Mouse (Mus musculus) liver, embryonic 13.5 days (tissue): Measurements from ENCODE around the gene Gga1. TPM values are rescaled to one million over a fixed set of nuclear protein-coding genes. Genes with fewer than 3 reads are reported as not detected.
"Not testable (repeated sequence)": the region's sequence is repeated elsewhere in the genome, so short reads cannot be mapped to it uniquely, and the experiment has no call there.

Experiments used
- ATAC-seq: fragments of 200-750 bp; cut with Nextera tagmentation; 2 replicates; pipeline ENCODE4 v1.8.0; 2017; ENCODE audit warnings: low read depth, mild to moderate bottlenecking, moderate number of reproducible peaks, moderate library complexity
- DNase-seq: peaks from one replicate; pipeline ENCODE4 v3.0.0; 2022
- H3K27ac ChIP-seq: fragments of 300-500 bp; sonication (generic); 2 replicates; pipeline ENCODE4 v1.5.1; 2015; ENCODE audit warnings: moderate library complexity, mild to moderate bottlenecking, inconsistent platforms
- H3K27me3 ChIP-seq: fragments of 300-500 bp; sonication (generic); 2 replicates; pipeline ENCODE4 v1.6.1; 2015; ENCODE audit warnings: mild to moderate bottlenecking, inconsistent platforms
- H3K36me3 ChIP-seq: fragments of 300-500 bp; sonication (generic); 2 replicates; pipeline ENCODE4 v1.6.1; 2015; ENCODE audit warnings: mild to moderate bottlenecking, inconsistent platforms
- H3K4me1 ChIP-seq: fragments of 300-500 bp; sonication (generic); replicated peaks from 2 replicates; pipeline ENCODE4 v1.6.1; 2015; ENCODE audit warnings: inconsistent platforms
- H3K4me2 ChIP-seq: fragments of 300-500 bp; sonication (generic); 2 replicates; pipeline ENCODE4 v1.6.1; 2015; ENCODE audit warnings: inconsistent platforms, mild to moderate bottlenecking, moderate library complexity
- H3K4me3 ChIP-seq: fragments of 300-500 bp; sonication (generic); replicated peaks from 2 replicates; pipeline ENCODE4 v1.5.1; 2015; ENCODE audit warnings: mild to moderate bottlenecking, inconsistent platforms
- H3K9ac ChIP-seq: fragments of 300-500 bp; sonication (generic); 2 replicates; pipeline ENCODE4 v1.6.1; 2015; ENCODE audit warnings: mild to moderate bottlenecking, inconsistent platforms
- H3K9me3 ChIP-seq: fragments of 300-500 bp; sonication (generic); replicated peaks from 2 replicates; pipeline ENCODE4 v1.6.1; 2016; ENCODE audit warnings: inconsistent platforms
- WGBS: fragments of 180-500 bp; shearing (Covaris S2); methylation state at CpG from one replicate; pipeline ENCODE4 v1.1.7; 2015; ENCODE audit not compliant: insufficient replicate concordance; 5-methylcytosine and 5-hydroxymethylcytosine counted together
- polyA plus RNA-seq: library from polyadenylated mRNA; unstranded; fragments of >200 nt; fragmentation: Nextera tagmentation; extraction: Ambion mirVana; gene quantifications from 2 replicates; pipeline ENCODE4 v1.2.1, GENCODE M21; 2015

The Gga1 gene
- polyA plus RNA-seq, 1 experiment from 2014 or later = 20.7 TPM

GRCm38 (mm10) chr15:78846352-78846751 is 30.6 kb upstream of the Gga1 start:
- no peak overlapping the region for H3K4me3 ChIP-seq
- H3K9ac ChIP-seq = no peak overlapping the region
- H3K4me2 ChIP-seq = 0 out of 2 replicates have a peak overlapping the region, but pooled peaks have one; percentile 58
- ATAC-seq (no peak), DNase-seq (no peak)
- H3K27me3 ChIP-seq = peaks cover 74% of the 10 kb centered on the region
- H3K9me3 ChIP-seq = no peaks in the 10 kb centered on the region
- WGBS = 69% methylated on average over 8 of the region's 8 CpGs
- no peak overlapping the region for H3K27ac ChIP-seq
- peaks cover 83% of the 10 kb centered on the region for H3K4me1 ChIP-seq
- peaks cover 20% of the 10 kb centered on the region for H3K36me3 ChIP-seq

GRCm38 (mm10) chr15:78846805-78847204 is 30.2 kb upstream of the Gga1 start:
- peaks cover 83% of the 10 kb centered on the region for H3K4me1 ChIP-seq
- 70% methylated on average over 7 of the region's 7 CpGs for WGBS
- H3K9ac ChIP-seq, H3K4me2 ChIP-seq, ATAC-seq, H3K27ac ChIP-seq, H3K4me3 ChIP-seq, H3K9me3 ChIP-seq, DNase-seq: not testable (repeated sequence)
- peaks cover 70% of the 10 kb centered on the region for H3K27me3 ChIP-seq
- peaks cover 20% of the 10 kb centered on the region for H3K36me3 ChIP-seq

GRCm38 (mm10) chr15:78848467-78848866 is 28.5 kb upstream of the Gga1 start:
- Histone ChIP-seq H3K4me1 (peaks cover 76% of the 10 kb centered on the region), H3K9me3 (no peaks in the 10 kb centered on the region), H3K27ac (no peak overlapping the region), H3K4me2 (no peak overlapping the region), H3K36me3 (peaks cover 20% of the 10 kb centered on the region), H3K9ac (no peak overlapping the region), H3K27me3 (peaks cover 58% of the 10 kb centered on the region), H3K4me3 (no peak overlapping the region)
- 26% methylated on average over 5 of the region's 5 CpGs for WGBS
- peak; percentile 70 for DNase-seq
- ATAC-seq = no peak

- DNase-seq (no peak), ATAC-seq (no peak)
- Histone ChIP-seq H3K4me3 (no peak overlapping the region), H3K9ac (no peak overlapping the region), H3K4me1 (peaks cover 66% of the 10 kb centered on the region), H3K9me3 (no peaks in the 10 kb centered on the region), H3K27me3 (peaks cover 51% of the 10 kb centered on the region), H3K4me2 (no peak overlapping the region), H3K27ac (no peak overlapping the region; the same call in 1 of the 2 replicates), H3K36me3 (peaks cover 20% of the 10 kb centered on the region)
- 78% methylated on average over 12 of the region's 12 CpGs for WGBS
These were observed 27.5 kb upstream of the Gga1 start for GRCm38 (mm10) chr15:78849485-78849884.

- peaks cover 44% of the 10 kb centered on the region for H3K27me3 ChIP-seq
- H3K4me1 ChIP-seq = peaks cover 61% of the 10 kb centered on the region
- no peak overlapping the region; the same call in 1 of the 2 replicates for H3K27ac ChIP-seq
- ATAC-seq (no peak), DNase-seq (no peak)
- no peak overlapping the region for H3K9ac ChIP-seq
- peaks cover 20% of the 10 kb centered on the region for H3K36me3 ChIP-seq
- 59% methylated on average over 15 of the region's 15 CpGs for WGBS
- no peak overlapping the region for H3K4me3 ChIP-seq
- no peaks in the 10 kb centered on the region for H3K9me3 ChIP-seq
- no peak overlapping the region for H3K4me2 ChIP-seq
These were observed 26.7 kb upstream of the Gga1 start for GRCm38 (mm10) chr15:78850059-78850824.

GRCm38 (mm10) chr15:78850944-78851343 is 26.0 kb upstream of the Gga1 start:
- Histone ChIP-seq H3K36me3 (peaks cover 20% of the 10 kb centered on the region), H3K9me3 (no peaks in the 10 kb centered on the region), H3K9ac (no peak overlapping the region), H3K27me3 (peaks cover 41% of the 10 kb centered on the region), H3K4me3 (no peak overlapping the region), H3K4me1 (peaks cover 58% of the 10 kb centered on the region), H3K4me2 (no peak overlapping the region), H3K27ac (no peak overlapping the region)
- DNase-seq (no peak), ATAC-seq (no peak)
- WGBS = 40% methylated on average over 6 of the region's 6 CpGs

- 6% methylated on average over 13 of the region's 13 CpGs for WGBS
- H3K27me3 ChIP-seq = peaks cover 35% of the 10 kb centered on the region
- ATAC-seq (peak; percentile 90), DNase-seq (peak; percentile 88)
- H3K4me1 ChIP-seq = peaks cover 53% of the 10 kb centered on the region
- H3K4me2 ChIP-seq = peak overlapping the region; percentile 37
- peaks cover 20% of the 10 kb centered on the region for H3K36me3 ChIP-seq
- H3K4me3 ChIP-seq = no peak overlapping the region
- no peaks in the 10 kb centered on the region for H3K9me3 ChIP-seq
- H3K27ac ChIP-seq = peak overlapping the region; percentile 43; the same call in 1 of the 2 replicates
- no peak overlapping the region for H3K9ac ChIP-seq
These were observed 25.4 kb upstream of the Gga1 start for GRCm38 (mm10) chr15:78851505-78852153.

- H3K4me2 ChIP-seq = no peak within 1 kb of the TSS
- no peaks in the 10 kb centered on the region for H3K9me3 ChIP-seq
- ATAC-seq (no peak), DNase-seq (no peak)
- H3K27me3 ChIP-seq = peaks cover 20% of the 10 kb centered on the region
- peaks cover 45% of the 10 kb centered on the region for H3K4me1 ChIP-seq
- H3K36me3 ChIP-seq = no peaks in the 10 kb centered on the region
- 29% methylated on average over 8 of the region's 8 CpGs for WGBS
- no peak within 1 kb of the TSS for H3K4me3 ChIP-seq
- no peak within 1 kb of the TSS for H3K9ac ChIP-seq
- no peak within 1 kb of the TSS for H3K27ac ChIP-seq
These were observed 21.6 kb upstream of the Gga1 start, which contains the start of gene Lgals2 for GRCm38 (mm10) chr15:78855303-78855965. Lgals2 (minus strand) TSS chr15:78855529.

- DNase-seq (no peak), ATAC-seq (no peak)
- no peak overlapping the region for H3K4me3 ChIP-seq
- 66% methylated on average over 7 of the region's 7 CpGs for WGBS
- H3K9ac ChIP-seq = no peak overlapping the region
- no peaks in the 10 kb centered on the region for H3K9me3 ChIP-seq
- H3K4me1 ChIP-seq = peaks cover 29% of the 10 kb centered on the region
- no peaks in the 10 kb centered on the region for H3K36me3 ChIP-seq
- H3K27ac ChIP-seq = no peak overlapping the region
- H3K4me2 ChIP-seq = no peak overlapping the region
- H3K27me3 ChIP-seq = peaks cover 11% of the 10 kb centered on the region; the same call in 1 of the 2 replicates
These were observed 20.0 kb upstream of the Gga1 start for GRCm38 (mm10) chr15:78857009-78857408.

GRCm38 (mm10) chr15:78859311-78859710 is 17.7 kb upstream of the Gga1 start:
- Histone ChIP-seq H3K4me2 (no peak overlapping the region), H3K9ac (no peak overlapping the region), H3K4me1 (peaks cover 26% of the 10 kb centered on the region), H3K4me3 (no peak overlapping the region), H3K27ac (no peak overlapping the region), H3K9me3 (no peaks in the 10 kb centered on the region), H3K36me3 (no peaks in the 10 kb centered on the region), H3K27me3 (peaks cover 6% of the 10 kb centered on the region; the same call in 1 of the 2 replicates)
- DNase-seq = no peak
- no peak for ATAC-seq
- 58% methylated on average over 4 of the region's 4 CpGs for WGBS

GRCm38 (mm10) chr15:78859714-78860113 is 17.3 kb upstream of the Gga1 start:
- Histone ChIP-seq H3K9me3 (no peaks in the 10 kb centered on the region), H3K4me1 (peaks cover 26% of the 10 kb centered on the region), H3K36me3 (no peaks in the 10 kb centered on the region), H3K4me3 (no peak overlapping the region), H3K9ac (no peak overlapping the region), H3K4me2 (no peak overlapping the region), H3K27ac (no peak overlapping the region), H3K27me3 (peaks cover 6% of the 10 kb centered on the region; the same call in 1 of the 2 replicates)
- 26% methylated on average over 6 of the region's 6 CpGs for WGBS
- ATAC-seq (no peak), DNase-seq (no peak)
